Mouse (Mus musculus): ENCODE measurements at regions not wholly inside any gene's neighbourhood (a gene's known extent, or its start where the extent isn't known, plus 50 kb on each side); places are given as distances from the start of the nearest gene placed in this dataset.

- H3K9me3 ChIP-seq (ENCODE audit: control insufficient read depth, low read length) = no peaks in the 10 kb centered on the region
- no peak overlapping the region for H3K4me3 ChIP-seq (ENCODE audit: low read depth, low read length)
- no peaks in the 10 kb centered on the region for H3K36me3 ChIP-seq (ENCODE audit: control insufficient read depth, insufficient read depth, low read length)
- no peaks in the 10 kb centered on the region for H3K27me3 ChIP-seq (ENCODE audit: control insufficient read depth, insufficient read depth, low read length)
- no peak overlapping the region for H3K27ac ChIP-seq (replicated peaks; ENCODE audit: low read depth, low read length)
- no peak for ATAC-seq (ENCODE audit: insufficient number of reproducible peaks, low FRiP score, low TSS enrichment, low read depth)
- H3K4me2 ChIP-seq (ENCODE audit: low read depth, severe bottlenecking) = no peak overlapping the region
- 22% methylated on average over 6 of the region's 6 CpGs for WGBS
- no peak overlapping the region for H3K9ac ChIP-seq (ENCODE audit: low read length)
- H3K4me1 ChIP-seq (ENCODE audit: control insufficient read depth, insufficient read depth, low read length) = no peaks in the 10 kb centered on the region
- peak; percentile 25 for DNase-seq (ENCODE audit: low spot score)
Observed at GRCm38 (mm10) chr14:92764354-92764753, 1126.1 kb downstream of the Pcdh9 start.

DNA sequence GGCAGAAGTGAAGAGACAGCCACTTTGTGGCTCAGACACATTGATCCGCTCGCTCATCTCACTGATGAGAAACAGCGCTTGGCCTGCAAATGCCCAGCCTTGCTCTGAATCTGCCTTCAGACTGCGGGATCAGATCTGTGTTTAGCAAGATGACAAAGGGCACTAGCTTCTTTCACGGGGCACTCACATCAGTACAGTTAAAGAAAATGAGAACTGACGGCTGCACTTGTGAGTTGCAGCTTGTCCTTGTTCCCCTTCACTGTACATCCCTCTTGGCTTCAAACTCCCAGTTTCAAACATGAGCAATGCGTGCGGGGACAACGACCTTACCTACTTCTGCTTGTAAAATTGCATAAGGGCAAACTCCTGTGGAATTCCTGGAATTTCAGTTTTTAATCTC lies 1135.8 kb downstream of the Pcdh9 start:
- H3K27ac ChIP-seq (replicated peaks; ENCODE audit: low read depth, low read length) = no peak overlapping the region
- WGBS = 88% methylated on average over 9 of the region's 9 CpGs
- H3K36me3 ChIP-seq (ENCODE audit: control insufficient read depth, insufficient read depth, low read length) = no peaks in the 10 kb centered on the region
- no peak overlapping the region for H3K4me2 ChIP-seq (ENCODE audit: low read depth, severe bottlenecking)
- H3K9me3 ChIP-seq (ENCODE audit: control insufficient read depth, low read length) = no peaks in the 10 kb centered on the region
- DNase-seq (ENCODE audit: low spot score) (no peak), ATAC-seq (ENCODE audit: insufficient number of reproducible peaks, low FRiP score, low TSS enrichment, low read depth) (no peak)
- H3K27me3 ChIP-seq (ENCODE audit: control insufficient read depth, insufficient read depth, low read length) = no peaks in the 10 kb centered on the region
- no peaks in the 10 kb centered on the region for H3K4me1 ChIP-seq (ENCODE audit: control insufficient read depth, insufficient read depth, low read length)
- H3K9ac ChIP-seq (ENCODE audit: low read length) = no peak overlapping the region
- no peak overlapping the region for H3K4me3 ChIP-seq (ENCODE audit: low read depth, low read length)

- 64% methylated on average over 2 of the region's 2 CpGs for WGBS
- Histone ChIP-seq H3K27ac (replicated peaks; ENCODE audit: low read depth, low read length) (no peak overlapping the region), H3K4me3 (ENCODE audit: low read depth, low read length) (no peak overlapping the region), H3K36me3 (ENCODE audit: control insufficient read depth, insufficient read depth, low read length) (no peaks in the 10 kb centered on the region), H3K4me1 (ENCODE audit: control insufficient read depth, insufficient read depth, low read length) (no peaks in the 10 kb centered on the region), H3K27me3 (ENCODE audit: control insufficient read depth, insufficient read depth, low read length) (no peaks in the 10 kb centered on the region), H3K9me3 (ENCODE audit: control insufficient read depth, low read length) (no peaks in the 10 kb centered on the region), H3K4me2 (ENCODE audit: low read depth, severe bottlenecking) (no peak overlapping the region), H3K9ac (ENCODE audit: low read length) (no peak overlapping the region)
- DNase-seq (ENCODE audit: low spot score) (no peak), ATAC-seq (ENCODE audit: insufficient number of reproducible peaks, low FRiP score, low TSS enrichment, low read depth) (no peak)
Observed at GRCm38 (mm10) chr14:92717666-92718065, 1172.8 kb downstream of the Pcdh9 start.

DNA sequence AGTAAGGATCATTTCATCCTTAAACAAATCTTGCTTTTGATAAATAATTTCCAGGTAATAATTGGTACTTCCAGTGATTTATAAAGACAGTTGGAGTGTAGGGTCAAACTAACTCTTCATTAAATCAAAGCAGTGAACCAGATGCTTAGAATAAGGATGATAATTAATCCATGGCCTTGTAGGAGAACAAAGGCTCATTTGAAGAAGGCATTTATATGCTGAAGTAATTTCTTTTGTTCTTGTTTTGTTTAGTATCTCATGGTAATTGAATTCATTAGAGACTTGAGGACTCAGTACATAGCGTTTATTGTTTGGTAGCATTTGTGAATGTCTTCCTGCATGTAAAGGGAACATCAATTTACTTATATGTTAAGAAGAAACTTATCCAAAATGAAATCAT lies 1202.3 kb downstream of the Pcdh9 start:
- H3K36me3 ChIP-seq (ENCODE audit: control insufficient read depth, insufficient read depth, low read length) = no peaks in the 10 kb centered on the region
- H3K27ac ChIP-seq (replicated peaks; ENCODE audit: low read depth, low read length) = no peak overlapping the region
- H3K4me3 ChIP-seq (ENCODE audit: low read depth, low read length) = no peak overlapping the region
- no peak for ATAC-seq (ENCODE audit: insufficient number of reproducible peaks, low FRiP score, low TSS enrichment, low read depth)
- WGBS = 83% methylated on average over 1 of the region's 1 CpGs
- no peaks in the 10 kb centered on the region for H3K27me3 ChIP-seq (ENCODE audit: control insufficient read depth, insufficient read depth, low read length)
- H3K4me1 ChIP-seq (ENCODE audit: control insufficient read depth, insufficient read depth, low read length) = no peaks in the 10 kb centered on the region
- DNase-seq (ENCODE audit: low spot score) = no peak
- H3K9ac ChIP-seq (ENCODE audit: low read length) = no peak overlapping the region
- no peaks in the 10 kb centered on the region for H3K9me3 ChIP-seq (ENCODE audit: control insufficient read depth, low read length)
- no peak overlapping the region for H3K4me2 ChIP-seq (ENCODE audit: low read depth, severe bottlenecking)

GRCm38 (mm10) chr14:92687106-92687505 lies 1203.4 kb downstream of the Pcdh9 start:
- H3K4me3 ChIP-seq (ENCODE audit: low read depth, low read length) = no peak overlapping the region
- H3K9me3 ChIP-seq (ENCODE audit: control insufficient read depth, low read length) = no peaks in the 10 kb centered on the region
- H3K27ac ChIP-seq (replicated peaks; ENCODE audit: low read depth, low read length) = no peak overlapping the region
- 86% methylated on average over 1 of the region's 1 CpGs for WGBS
- no peaks in the 10 kb centered on the region for H3K4me1 ChIP-seq (ENCODE audit: control insufficient read depth, insufficient read depth, low read length)
- H3K27me3 ChIP-seq (ENCODE audit: control insufficient read depth, insufficient read depth, low read length) = no peaks in the 10 kb centered on the region
- H3K4me2 ChIP-seq (ENCODE audit: low read depth, severe bottlenecking) = no peak overlapping the region
- ATAC-seq (ENCODE audit: insufficient number of reproducible peaks, low FRiP score, low TSS enrichment, low read depth) (no peak), DNase-seq (ENCODE audit: low spot score) (no peak)
- no peaks in the 10 kb centered on the region for H3K36me3 ChIP-seq (ENCODE audit: control insufficient read depth, insufficient read depth, low read length)
- no peak overlapping the region for H3K9ac ChIP-seq (ENCODE audit: low read length)

- Histone ChIP-seq H3K27ac (replicated peaks; ENCODE audit: low read depth, low read length) (no peak overlapping the region), H3K9me3 (ENCODE audit: control insufficient read depth, low read length) (no peaks in the 10 kb centered on the region), H3K4me1 (ENCODE audit: control insufficient read depth, insufficient read depth, low read length) (no peaks in the 10 kb centered on the region), H3K4me2 (ENCODE audit: low read depth, severe bottlenecking) (no peak overlapping the region), H3K4me3 (ENCODE audit: low read depth, low read length) (no peak overlapping the region), H3K27me3 (ENCODE audit: control insufficient read depth, insufficient read depth, low read length) (no peaks in the 10 kb centered on the region), H3K36me3 (ENCODE audit: control insufficient read depth, insufficient read depth, low read length) (no peaks in the 10 kb centered on the region), H3K9ac (ENCODE audit: low read length) (no peak overlapping the region)
- no peak for ATAC-seq (ENCODE audit: insufficient number of reproducible peaks, low FRiP score, low TSS enrichment, low read depth)
- 75% methylated on average over 4 of the region's 4 CpGs for WGBS
- no peak for DNase-seq (ENCODE audit: low spot score)
Observed at GRCm38 (mm10) chr14:92678845-92679499, 1211.5 kb downstream of the Pcdh9 start.

DNA sequence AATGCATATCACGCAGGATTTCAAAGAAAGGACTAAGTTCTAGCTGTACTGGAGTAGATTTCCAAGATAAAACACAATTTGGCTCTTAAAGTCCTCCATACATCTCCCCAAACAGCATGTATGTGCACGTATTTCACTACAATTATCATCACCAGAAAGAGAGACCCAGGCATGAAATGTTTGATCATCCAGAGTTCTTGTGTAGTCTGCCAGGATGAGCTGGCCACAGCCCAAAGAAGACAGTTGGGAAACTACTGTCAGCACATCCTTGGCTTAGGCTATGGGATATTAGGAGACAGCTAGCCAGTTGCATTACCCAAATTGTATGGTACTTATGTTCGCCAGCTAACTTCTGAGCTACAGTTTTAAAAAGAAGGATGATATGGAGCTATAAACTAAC lies 1216.3 kb downstream of the Pcdh9 start:
- ATAC-seq (ENCODE audit: insufficient number of reproducible peaks, low FRiP score, low TSS enrichment, low read depth) = no peak
- no peaks in the 10 kb centered on the region for H3K9me3 ChIP-seq (ENCODE audit: control insufficient read depth, low read length)
- no peaks in the 10 kb centered on the region for H3K4me1 ChIP-seq (ENCODE audit: control insufficient read depth, insufficient read depth, low read length)
- no peak for DNase-seq (ENCODE audit: low spot score)
- no peaks in the 10 kb centered on the region for H3K36me3 ChIP-seq (ENCODE audit: control insufficient read depth, insufficient read depth, low read length)
- H3K9ac ChIP-seq (ENCODE audit: low read length) = no peak overlapping the region
- no peak overlapping the region for H3K4me3 ChIP-seq (ENCODE audit: low read depth, low read length)
- H3K4me2 ChIP-seq (ENCODE audit: low read depth, severe bottlenecking) = no peak overlapping the region
- H3K27me3 ChIP-seq (ENCODE audit: control insufficient read depth, insufficient read depth, low read length) = no peaks in the 10 kb centered on the region
- H3K27ac ChIP-seq (replicated peaks; ENCODE audit: low read depth, low read length) = no peak overlapping the region
- WGBS = 92% methylated on average over 3 of the region's 3 CpGs
